Mouse (Mus musculus) MEL (cell line): Measurements from ENCODE around the gene Srxn1.

Source experiments
- MAX ChIP-seq: IDR thresholded peaks from 2 replicates; pipeline ENCODE4 v1.6.1; 2011; ENCODE audit warnings: low read length, improper control_type of control experiment
- POLR2AphosphoS2 ChIP-seq: IDR thresholded peaks from 2 replicates; pipeline ENCODE4 v1.6.1; 2011; ENCODE audit warnings: low read length, improper control_type of control experiment
- SIN3A ChIP-seq: IDR thresholded peaks from 2 replicates; pipeline ENCODE4 v1.6.1; 2012; ENCODE audit warnings: low read length, improper control_type of control experiment, inconsistent platforms

- TF ChIP-seq SIN3A, result no peak
- TF ChIP-seq MAX, result no peak
- TF ChIP-seq POLR2AphosphoS2, result no peak
Measured at GRCm38 (mm10) chr2:152145711-152146110, 40.4 kb downstream of the Srxn1 start.
